ENCODE assay signal across 10 mouse cellular contexts in genomic region chr6:128766486-128767254, GRCm38 (mm10). TPM values are rescaled to one million over a fixed set of nuclear protein-coding genes. Genes with fewer than 3 reads are reported as not detected.
DNase-seq lines count a peak whose midpoint lies in the region; ATAC-seq lines count a peak whose summit lies in the region.
"Not testable (repeated sequence)": the region's sequence is repeated elsewhere in the genome, so short reads cannot be mapped to it uniquely, and the experiment has no call there.
"Had no signal": no experiment of that assay in that cellular context is flagged by ENCODE, and none has a peak within 500 bp of the region (broad histone marks: within the 10 kb centered on the region; RNA-seq: fewer than 3 reads in every experiment).

No protein-coding gene starts in this region.

- not testable (repeated sequence) for H3K27me3 ChIP-seq in liver, embryonic 12.5 days (replicated peaks); midbrain, embryonic 16.5 days (ENCODE audit: control insufficient read depth, insufficient read depth, low read depth, low read length)

- intact Hi-C loops in gastrocnemius, postnatal 14 days (cut with DNase I; ENCODE audit: low total_unique reads), result not testable (repeated sequence)

- peak; percentile 77 for ATAC-seq in common myeloid progenitor, adult 5-6 weeks (replicated peaks; ENCODE audit: low read depth, poor library complexity, severe bottlenecking)
- ATAC-seq in inflammation-experienced regulatory T-cells, adult 6 months, result peak; percentile 56
- not testable (repeated sequence) for ATAC-seq in liver, embryonic 12.5 days; midbrain, embryonic 16.5 days

- DNase-seq in adrenal gland, adult 18-20 months (ENCODE audit: low spot score in 2 of 2), result peak; percentile 6 to 34
- peak; percentile 39 for DNase-seq in gastrocnemius, postnatal 14 days
- peak; percentile 20 for DNase-seq in spleen, adult 12 weeks (ENCODE audit: low spot score)

- not testable (repeated sequence) for H3K36me3 ChIP-seq in liver, embryonic 12.5 days; midbrain, embryonic 16.5 days (ENCODE audit: control insufficient read depth, insufficient read depth, low read length)

- H3K4me1 ChIP-seq in liver, embryonic 12.5 days, result peaks cover 19% of the 10 kb centered on the region
- not testable (repeated sequence) for H3K4me1 ChIP-seq in midbrain, embryonic 16.5 days (ENCODE audit: control insufficient read depth, insufficient read depth, low read length)

- H3K4me2 ChIP-seq in liver, embryonic 12.5 days, result 0 out of 2 replicates have a peak overlapping the region, but pooled peaks have one; percentile 17
- H3K4me2 ChIP-seq in midbrain, embryonic 16.5 days (ENCODE audit: low read length), result not testable (repeated sequence)

- not testable (repeated sequence) for H3K9ac ChIP-seq in liver, embryonic 12.5 days; midbrain, embryonic 16.5 days (ENCODE audit: low read depth, low read length)

- H3K9me3 ChIP-seq in liver, embryonic 12.5 days (replicated peaks); midbrain, embryonic 16.5 days (replicated peaks; ENCODE audit: control insufficient read depth, low read length, poor library complexity, severe bottlenecking): not testable (repeated sequence)

- H3K27ac ChIP-seq in liver, embryonic 12.5 days, result not testable (repeated sequence)
- peak overlapping the region; percentile 36 for H3K27ac ChIP-seq in midbrain, embryonic 16.5 days (ENCODE audit: low read length)

- H3K4me3 ChIP-seq in liver, embryonic 12.5 days; midbrain, embryonic 16.5 days (ENCODE audit: low read depth, low read length): not testable (repeated sequence)

- WGBS in liver, embryonic 12.5 days (ENCODE audit: insufficient replicate concordance), result 57% methylated on average over 6 of the region's 6 CpGs
- WGBS in midbrain, embryonic 16.5 days, result 62% methylated on average over 6 of the region's 6 CpGs

RNA-seq across cellular contexts. Expression of gene Klrb1c, which starts 22.3 kb away (rescaled TPM):
- total RNA-seq in adrenal gland, adult 18-20 months (2021), result under 1 TPM; 0.60 to 0.67 TPM
- 0.44 and 0.59 TPM in 2 replicates for total RNA-seq in common myeloid progenitor, adult 5-6 weeks (2017)
- total RNA-seq in gastrocnemius, postnatal 14 days (2021), result under 1 TPM in 1 of 2 experiments, not detected in 1; 0.14 TPM
- polyA plus RNA-seq in inflammation-experienced regulatory T-cells, adult 6 months (2017; shearing (Covaris generic)), result under 1 TPM; 0.33 to 0.67 (median 0.34) TPM
- 0.10 TPM in 1 of 2 replicates, not detected in the other for polyA plus RNA-seq in liver, embryonic 12.5 days (2016; fragmentation: Nextera tagmentation; extraction: Ambion mirVana)
- not detected in 2 replicates for polyA plus RNA-seq in midbrain, embryonic 16.5 days (2015; fragmentation: Nextera tagmentation; extraction: Ambion mirVana)
- polyA plus RNA-seq: erythroblast, embryonic 14.5 days; kidney, embryonic 14.5 days had no signal

RNA-seq across cellular contexts. Expression of gene Klrb1, which starts 43.8 kb away (rescaled TPM):
- total RNA-seq in adrenal gland, adult 18-20 months (2021), result not detected
- total RNA-seq in common myeloid progenitor, adult 5-6 weeks (2017), result not detected in 2 replicates
- not detected for total RNA-seq in gastrocnemius, postnatal 14 days (2021)
- polyA plus RNA-seq in inflammation-experienced regulatory T-cells, adult 6 months (2017; shearing (Covaris generic)), result not detected
- not detected in 2 replicates for polyA plus RNA-seq in liver, embryonic 12.5 days (2016; fragmentation: Nextera tagmentation; extraction: Ambion mirVana)
- 0.90 and 1.3 TPM in 2 replicates for polyA plus RNA-seq in midbrain, embryonic 16.5 days (2015; fragmentation: Nextera tagmentation; extraction: Ambion mirVana)
- polyA plus RNA-seq: erythroblast, embryonic 14.5 days; kidney, embryonic 14.5 days; lung, embryonic 15.5 days had no signal

RNA-seq across cellular contexts. Expression of gene Gm44511, which starts 59.4 kb away (rescaled TPM):
- not detected for total RNA-seq in adrenal gland, adult 18-20 months (2021)
- 1.5 and 2.0 TPM in 2 replicates for total RNA-seq in common myeloid progenitor, adult 5-6 weeks (2017)
- total RNA-seq in gastrocnemius, postnatal 14 days (2021), result not detected
- not detected for polyA plus RNA-seq in inflammation-experienced regulatory T-cells, adult 6 months (2017; shearing (Covaris generic))
- not detected in 2 replicates for polyA plus RNA-seq in liver, embryonic 12.5 days (2016; fragmentation: Nextera tagmentation; extraction: Ambion mirVana)
- not detected in 2 replicates for polyA plus RNA-seq in midbrain, embryonic 16.5 days (2015; fragmentation: Nextera tagmentation; extraction: Ambion mirVana)
- polyA plus RNA-seq: erythroblast, embryonic 14.5 days; kidney, embryonic 14.5 days; lung, embryonic 15.5 days had no signal

RNA-seq across cellular contexts. Expression of gene Klrb1b, which starts 59.5 kb away (rescaled TPM):
- 1 to 10 TPM in 1 of 2 experiments, under 1 TPM in 1; 0.90 to 1.3 TPM for total RNA-seq in adrenal gland, adult 18-20 months (2021)
- not detected in 2 replicates for total RNA-seq in common myeloid progenitor, adult 5-6 weeks (2017)
- not detected for total RNA-seq in gastrocnemius, postnatal 14 days (2021)
- polyA plus RNA-seq in inflammation-experienced regulatory T-cells, adult 6 months (2017; shearing (Covaris generic)), result under 1 TPM in 1 of 3 experiments, not detected in 2; 0.79 TPM
- polyA plus RNA-seq in liver, embryonic 12.5 days (2016; fragmentation: Nextera tagmentation; extraction: Ambion mirVana), result not detected in 2 replicates
- polyA plus RNA-seq in midbrain, embryonic 16.5 days (2015; fragmentation: Nextera tagmentation; extraction: Ambion mirVana), result not detected in 2 replicates
- polyA plus RNA-seq: kidney, embryonic 14.5 days had no signal
